Mouse (Mus musculus) bone marrow macrophage, adult 2 months (primary cell): ENCODE measurements around the gene 1700024P04Rik.

Source experiments
- CTCF ChIP-seq: IDR thresholded peaks from 2 replicates; pipeline ENCODE4 v1.5.1; 2012; ENCODE audit warnings: low read depth, mild to moderate bottlenecking, low read length, moderate library complexity
- POLR2A ChIP-seq: IDR thresholded peaks from 2 replicates; pipeline ENCODE4 v1.6.1; 2012; ENCODE audit warnings: mild to moderate bottlenecking, low read depth, low read length, borderline replicate concordance

- TF ChIP-seq POLR2A = no peak
- no peak for TF ChIP-seq CTCF
These were observed 23.6 kb upstream of the 1700024P04Rik start for GRCm38 (mm10) chr13:99008013-99008412.
